Mouse (Mus musculus) heart, adult 2 months (tissue): Measurements from ENCODE around the gene Gpr88.

Source experiments
- EP300 ChIP-seq: fragments of 200-500 bp; IDR thresholded peaks from 2 replicates; pipeline ENCODE4 v1.6.1; 2011; ENCODE audit warnings: low read depth, low read length, control low read depth; ENCODE audit not compliant: insufficient read depth
- POLR2A ChIP-seq: fragments of 200-500 bp; IDR thresholded peaks from 2 replicates; pipeline ENCODE4 v1.6.1; 2011; ENCODE audit warnings: mild to moderate bottlenecking, low read depth, low read length, control low read depth; ENCODE audit not compliant: insufficient read depth

DNA sequence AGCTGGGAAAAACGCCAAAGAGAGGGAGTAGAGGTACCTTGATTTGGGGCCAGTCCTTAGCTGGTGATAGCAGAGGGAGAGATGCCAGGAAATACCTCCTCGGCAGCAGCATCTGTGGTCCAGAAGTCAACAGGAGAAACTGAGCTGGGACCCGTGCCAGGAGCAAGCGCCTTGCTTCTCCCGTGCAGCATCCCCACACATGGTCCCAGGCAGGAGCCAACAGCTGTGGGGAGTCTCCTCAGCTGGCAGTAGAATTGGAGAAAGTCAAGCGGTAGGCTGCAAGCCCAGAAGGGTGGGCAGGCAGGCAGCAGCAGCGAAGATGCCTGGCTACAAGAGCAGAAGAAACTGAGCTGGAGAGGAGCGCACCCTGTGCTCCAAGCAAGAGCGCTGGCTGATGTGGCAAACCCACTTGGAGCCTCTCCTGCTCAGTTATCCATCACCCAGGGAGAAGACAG lies at the start of gene Gpr88:
- no peak for TF ChIP-seq POLR2A
- TF ChIP-seq EP300: no peak
